Mouse (Mus musculus) neural tube, embryonic 14.5 days (tissue): ENCODE results near the gene Magea6. TPM values are rescaled to one million over a fixed set of nuclear protein-coding genes. Genes with fewer than 3 reads are reported as not detected.
"Not testable (repeated sequence)": the region's sequence is repeated elsewhere in the genome, so short reads cannot be mapped to it uniquely, and the experiment has no call there.

Experiments
- ATAC-seq: fragments of 200-750 bp; cut with Nextera tagmentation; 2 replicates; pipeline ENCODE4 v1.8.0; 2017; ENCODE audit warnings: low read depth, mild to moderate bottlenecking, moderate TSS enrichment, moderate library complexity
- H3K27ac ChIP-seq: fragments of 300-500 bp; sonication (generic); 2 replicates; pipeline ENCODE4 v1.5.1; 2014; ENCODE audit warnings: low read depth, mild to moderate bottlenecking, control low read depth, low read length, moderate library complexity, mixed read lengths
- H3K27me3 ChIP-seq: fragments of 300-500 bp; sonication (generic); 2 replicates; pipeline ENCODE4 v1.6.1; 2014; ENCODE audit warnings: low read length; ENCODE audit not compliant: control insufficient read depth, insufficient read depth
- H3K36me3 ChIP-seq: fragments of 300-500 bp; sonication (generic); 2 replicates; pipeline ENCODE4 v1.6.1; 2014; ENCODE audit warnings: low read length, mixed read lengths; ENCODE audit not compliant: control insufficient read depth, insufficient read depth
- H3K4me1 ChIP-seq: fragments of 300-500 bp; sonication (generic); 2 replicates; pipeline ENCODE4 v1.6.1; 2014; ENCODE audit warnings: low read length; ENCODE audit not compliant: control insufficient read depth, insufficient read depth
- H3K4me2 ChIP-seq: fragments of 300-500 bp; sonication (generic); 2 replicates; pipeline ENCODE4 v1.6.1; 2014; ENCODE audit warnings: mild to moderate bottlenecking, low read depth, low read length, control low read depth
- H3K4me3 ChIP-seq: fragments of 300-500 bp; sonication (generic); 2 replicates; pipeline ENCODE4 v1.5.1; 2014; ENCODE audit warnings: low read depth, low read length, control low read depth, mixed read lengths
- H3K9ac ChIP-seq: fragments of 300-500 bp; sonication (generic); replicated peaks from 2 replicates; pipeline ENCODE4 v1.6.1; 2014; ENCODE audit warnings: low read depth, mild to moderate bottlenecking, control low read depth, low read length, mixed read lengths
- H3K9me3 ChIP-seq: fragments of 300-500 bp; sonication (generic); 2 replicates; pipeline ENCODE4 v1.6.1; 2016; ENCODE audit warnings: low read length; ENCODE audit not compliant: control insufficient read depth
- WGBS: fragments of 180-500 bp; shearing (Covaris S2); extraction: QIAGEN DNeasy Blood & Tissue Kit; methylation state at CpG from one replicate; pipeline ENCODE4 v1.1.7; 2014; 5-methylcytosine and 5-hydroxymethylcytosine counted together
- polyA plus RNA-seq: library from polyadenylated mRNA; unstranded; fragments of >200 nt; fragmentation: Nextera tagmentation; extraction: Ambion mirVana; gene quantifications from 2 replicates; pipeline ENCODE4 v1.2.1, GENCODE M21; 2014

The Magea6 gene
- not detected in 2 replicates for polyA plus RNA-seq

- not testable (repeated sequence) for H3K27ac ChIP-seq, H3K27me3 ChIP-seq, H3K4me2 ChIP-seq, ATAC-seq, H3K36me3 ChIP-seq, H3K4me1 ChIP-seq, H3K9ac ChIP-seq, H3K4me3 ChIP-seq, H3K9me3 ChIP-seq
- 65% methylated on average over 1 of the region's 1 CpGs for WGBS
Observed at GRCm38 (mm10) chrX:154935887-154936286, at the start of gene Magea6. Gene Magea6, minus strand, starts transcription at chrX:154935987.

GRCm38 (mm10) chrX:154949405-154949804 is 13.6 kb upstream of the Magea6 start, which contains the start of gene Magea3:
Gene Magea3, minus strand, starts transcription at chrX:154949505.
- not testable (repeated sequence) for ATAC-seq, H3K9me3 ChIP-seq, H3K4me3 ChIP-seq, H3K27me3 ChIP-seq, H3K27ac ChIP-seq, H3K4me2 ChIP-seq, H3K4me1 ChIP-seq, H3K9ac ChIP-seq, H3K36me3 ChIP-seq
- WGBS = 60% methylated on average over 1 of the region's 1 CpGs

GRCm38 (mm10) chrX:154890167-154890566 is 45.6 kb downstream of the Magea6 start, which contains the start of gene Cldn34b1:
Gene Cldn34b1, minus strand, starts transcription at chrX:154890267.
- 89% methylated on average over 3 of the region's 3 CpGs for WGBS
- not testable (repeated sequence) for ATAC-seq, H3K27me3 ChIP-seq, H3K9me3 ChIP-seq, H3K4me1 ChIP-seq, H3K27ac ChIP-seq, H3K4me2 ChIP-seq, H3K9ac ChIP-seq, H3K4me3 ChIP-seq, H3K36me3 ChIP-seq

Other genes starting within 250 kb of the Magea6 start
- gene Cldn34b1, start 45.7 kb downstream of the Magea6 start, polyA plus RNA-seq = not detected in 2 replicates
- not detected in 2 replicates for gene Magea3, start 13.5 kb upstream of the Magea6 start, polyA plus RNA-seq
- gene Magea8, start 59.9 kb upstream of the Magea6 start, polyA plus RNA-seq = not detected in 2 replicates
- gene Magea5, start 127.2 kb upstream of the Magea6 start, polyA plus RNA-seq = not detected in 2 replicates
- not detected in 2 replicates for gene Magea1, start 153.8 kb upstream of the Magea6 start, polyA plus RNA-seq
- gene Magea2, start 157.7 kb upstream of the Magea6 start, polyA plus RNA-seq = not detected in 2 replicates
- not detected in 2 replicates for gene Cldn34b2, start 192.4 kb upstream of the Magea6 start, polyA plus RNA-seq